In the genomic region with DNA sequence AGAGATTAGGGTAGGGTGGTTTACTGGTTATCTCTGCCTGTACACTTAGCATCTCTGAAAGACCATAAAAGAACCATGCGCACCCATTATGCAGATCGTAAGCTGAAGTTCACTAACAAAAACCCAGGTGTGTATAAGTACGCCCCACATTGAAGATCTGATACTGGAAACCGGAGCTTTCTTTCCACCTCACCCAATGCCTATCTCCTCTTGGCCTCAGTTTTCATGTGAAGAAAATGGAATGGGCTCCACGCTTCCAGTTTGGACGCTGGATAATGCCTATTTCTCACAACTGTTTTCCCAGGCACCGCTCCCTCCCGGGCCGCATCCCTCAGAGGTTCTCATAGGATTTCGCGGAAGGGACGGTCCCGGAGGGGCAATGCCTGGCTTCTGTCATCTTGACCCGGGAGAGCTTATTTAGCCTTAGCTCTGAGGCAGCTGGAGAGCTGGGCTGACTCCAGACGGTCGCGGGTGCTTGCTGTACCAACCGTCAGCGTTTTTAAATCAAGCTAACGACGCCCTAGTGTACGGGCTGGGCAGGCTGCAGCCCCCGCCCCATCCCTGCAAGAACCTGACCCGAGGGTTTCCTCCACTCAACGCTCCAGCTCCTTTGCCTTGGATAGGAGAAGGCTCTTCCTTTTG, we compare ENCODE assay signal across 1 mouse cellular context.
TF ChIP-seq lines count a peak whose summit lies in the region.

No protein-coding gene starts in this region.

TF ChIP-seq in CH12.LX, 34 proteins besides CTCF, POLR2A, EP300 and RAD21 (continued from another document):
- TF ChIP-seq MXI1 (IDR thresholded peaks at IDR 0.05; ENCODE audit: low read depth, low read length): no peak
- TF ChIP-seq MEF2A (IDR thresholded peaks at IDR 0.05; ENCODE audit: borderline replicate concordance, low read depth, low read length): no peak
- no peak for TF ChIP-seq MAZ (IDR thresholded peaks at IDR 0.05; ENCODE audit: low read depth, low read length)
TF ChIP-seq in CH12.LX: peak in this region for 0.
